Mouse (Mus musculus): ENCODE results near the gene Slc2a1.

Gene Slc2a1

GRCm38 (mm10) chr4:119108495-119109408 is at the start of gene Slc2a1:
Slc2a1 (plus strand) TSS chr4:119108711.
- DNase-seq (ENCODE audit: low spot score in 2 of 2) = peak; percentile 73 to 86

DNA sequence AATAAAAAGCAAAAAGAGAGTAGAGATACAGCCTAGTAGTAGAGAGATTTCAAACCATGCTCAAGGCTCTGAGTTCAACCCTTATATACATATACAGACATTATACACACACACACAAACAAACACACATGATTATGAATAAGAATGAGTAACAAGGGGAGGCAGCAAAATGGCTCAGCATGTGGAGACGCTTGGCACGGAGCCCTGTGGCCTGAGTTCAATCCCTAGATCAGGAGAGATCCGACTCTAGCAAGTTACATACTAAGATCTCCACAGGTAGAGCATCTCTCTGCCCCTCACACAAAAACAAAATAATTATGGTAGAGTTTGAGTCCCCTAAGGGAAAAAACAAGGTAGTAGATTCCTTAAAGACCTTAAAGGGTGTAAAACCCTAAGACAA is 41.7 kb upstream of the Slc2a1 start:
- DNase-seq (ENCODE audit: low spot score in 2 of 2) = no peak

DNA sequence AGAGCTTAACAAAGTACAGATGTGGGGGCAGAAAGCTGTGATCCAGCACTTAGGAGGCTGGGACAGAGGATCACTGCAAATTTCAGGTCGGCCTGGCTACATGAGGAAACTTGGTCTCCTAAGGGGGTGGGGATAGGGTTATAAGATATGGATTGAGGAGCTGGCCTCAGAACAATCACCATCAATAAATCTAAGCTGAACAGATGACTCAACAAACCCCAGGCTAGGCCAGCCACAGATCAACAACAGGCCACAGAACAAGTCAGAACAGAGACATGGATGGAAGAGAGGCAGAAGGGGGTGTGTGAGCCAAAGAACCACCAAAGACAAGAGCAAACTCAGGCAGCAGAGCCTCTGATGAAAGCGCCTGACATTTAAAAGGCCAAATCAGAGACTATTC is 41.3 kb upstream of the Slc2a1 start:
- no peak for DNase-seq (ENCODE audit: low spot score in 2 of 2)

DNA sequence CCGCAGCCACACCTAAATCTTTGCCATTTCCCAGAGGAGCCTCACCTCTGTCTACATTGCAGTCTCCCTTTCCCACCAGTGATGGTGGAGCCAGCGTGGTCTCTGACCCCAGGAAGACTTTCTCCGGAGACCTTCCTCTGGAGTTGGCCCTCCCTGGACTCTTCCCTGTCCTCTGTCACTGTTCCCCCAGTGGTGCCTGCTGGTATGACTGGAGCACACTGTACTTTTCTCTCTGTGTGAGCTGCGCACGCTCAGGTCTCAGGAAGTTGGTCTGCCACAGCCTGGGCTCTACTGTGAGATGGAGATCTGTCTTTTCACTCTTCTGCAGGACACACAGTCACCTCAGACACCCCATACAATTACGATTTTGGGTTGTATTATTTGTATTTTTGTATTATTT is 39.6 kb upstream of the Slc2a1 start:
- DNase-seq (ENCODE audit: low spot score in 2 of 2) = no peak

GRCm38 (mm10) chr4:119070181-119070580 is 38.3 kb upstream of the Slc2a1 start:
- no peak for DNase-seq (ENCODE audit: low spot score in 2 of 2)

GRCm38 (mm10) chr4:119070959-119071647 is 37.4 kb upstream of the Slc2a1 start:
- no peak for DNase-seq (ENCODE audit: low spot score in 2 of 2)

DNA sequence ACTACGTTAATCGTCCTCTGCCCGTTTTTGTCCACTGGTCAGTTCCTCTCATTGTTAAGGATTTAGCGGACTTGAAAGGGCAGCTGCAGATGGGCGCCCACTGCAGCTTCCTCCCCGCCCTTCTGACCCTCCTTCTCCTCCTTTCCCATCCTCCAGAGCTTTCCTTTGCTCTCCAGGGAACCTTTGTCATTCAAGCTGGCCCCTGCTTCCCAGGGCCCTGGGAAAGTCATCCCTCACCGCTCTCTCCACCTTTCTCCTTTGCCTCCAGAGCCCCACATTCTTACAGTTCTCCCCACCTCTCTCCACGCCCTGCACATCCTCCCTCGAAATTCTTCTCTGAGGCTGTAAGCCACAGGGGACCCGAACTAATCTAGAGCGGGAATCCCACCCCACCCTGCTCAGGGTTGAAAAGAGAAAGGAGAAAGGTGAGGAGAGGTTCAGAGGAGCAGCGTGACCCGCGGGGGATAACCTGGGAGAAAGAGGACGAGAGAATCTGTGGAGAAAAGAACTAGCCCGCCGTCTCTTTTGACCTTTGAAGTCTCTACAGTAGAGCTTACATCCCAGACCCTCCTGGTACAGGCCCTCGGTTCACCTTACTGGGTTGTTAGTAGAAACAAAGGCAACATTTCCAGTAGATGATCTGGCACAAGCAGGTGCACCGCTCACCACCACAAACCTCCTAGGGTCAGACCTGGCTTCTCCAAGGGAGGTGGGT is 36.7 kb upstream of the Slc2a1 start:
- DNase-seq (ENCODE audit: low spot score in 2 of 2) = no peak

- no peak for DNase-seq (ENCODE audit: low spot score in 2 of 2)
Measured at GRCm38 (mm10) chr4:119072363-119072940, 36.1 kb upstream of the Slc2a1 start.

DNA sequence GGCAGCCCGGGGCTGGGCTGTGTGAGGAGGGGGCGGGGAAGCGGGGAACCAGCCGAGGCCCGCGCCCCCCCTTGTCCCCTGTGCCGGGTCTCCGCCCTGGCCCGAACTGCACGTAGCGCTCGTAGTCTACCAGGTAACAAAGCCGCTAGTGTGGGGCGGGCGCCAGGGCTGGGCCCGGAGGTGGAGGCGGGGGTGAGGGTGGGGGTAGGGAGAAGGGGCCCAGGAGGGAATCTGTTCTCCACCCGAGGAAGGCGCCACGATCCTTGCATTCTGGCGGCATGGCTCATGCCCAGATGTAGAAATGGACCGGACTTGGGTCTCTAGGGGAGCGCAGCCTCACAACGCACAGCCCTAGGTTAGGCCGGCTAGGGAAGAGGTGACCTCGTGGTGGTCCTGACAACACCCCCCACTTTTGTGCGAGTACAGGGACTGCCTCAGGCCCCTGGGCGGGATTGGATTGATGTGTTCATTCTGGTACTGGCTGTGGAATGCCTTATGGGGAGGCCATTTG is 35.5 kb upstream of the Slc2a1 start:
- no peak for DNase-seq (ENCODE audit: low spot score in 2 of 2)

- no peak for DNase-seq (ENCODE audit: low spot score in 2 of 2)
Measured at GRCm38 (mm10) chr4:119073626-119074025, 34.9 kb upstream of the Slc2a1 start.

DNA sequence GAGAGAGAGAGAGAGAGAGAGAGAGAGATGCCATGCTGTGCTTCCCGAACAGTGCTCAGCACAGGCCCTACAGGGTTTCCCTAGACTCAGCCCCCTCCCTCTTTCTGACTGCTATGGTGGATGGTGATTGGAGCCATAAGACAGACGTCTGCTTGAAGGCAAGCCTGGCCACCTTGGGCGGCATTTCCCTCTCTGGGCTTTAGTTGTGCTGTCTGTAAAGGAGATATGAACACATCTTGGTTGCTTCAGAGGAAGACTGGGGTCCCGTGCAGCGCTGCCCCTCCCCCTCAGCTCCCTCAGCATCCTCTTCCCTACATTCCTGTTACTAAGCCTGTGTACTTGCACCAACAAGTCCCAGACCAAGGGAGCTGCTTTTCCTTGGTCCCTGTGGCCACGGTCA is 33.9 kb upstream of the Slc2a1 start:
- no peak for DNase-seq (ENCODE audit: low spot score in 2 of 2)

DNA sequence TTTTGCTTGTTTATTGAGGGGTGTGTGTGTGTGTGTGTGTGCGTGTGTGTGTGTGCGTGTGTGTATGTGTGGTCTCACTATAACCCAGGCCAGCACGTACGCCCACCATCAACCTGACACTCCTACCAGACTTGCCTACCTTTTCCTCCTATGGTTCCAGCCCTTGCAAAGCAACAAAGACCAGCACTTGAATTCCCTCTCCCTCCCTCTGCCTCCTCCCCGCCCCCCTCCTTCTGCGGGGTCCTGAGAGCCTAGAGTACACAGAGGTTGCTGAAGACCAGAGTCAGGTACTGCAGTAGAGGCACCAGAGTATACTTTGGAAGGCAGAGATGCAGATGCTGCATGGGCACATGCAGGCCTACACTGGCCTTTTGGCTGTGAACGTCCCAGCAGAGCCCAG is 33.2 kb upstream of the Slc2a1 start:
- no peak for DNase-seq (ENCODE audit: low spot score in 2 of 2)

DNA sequence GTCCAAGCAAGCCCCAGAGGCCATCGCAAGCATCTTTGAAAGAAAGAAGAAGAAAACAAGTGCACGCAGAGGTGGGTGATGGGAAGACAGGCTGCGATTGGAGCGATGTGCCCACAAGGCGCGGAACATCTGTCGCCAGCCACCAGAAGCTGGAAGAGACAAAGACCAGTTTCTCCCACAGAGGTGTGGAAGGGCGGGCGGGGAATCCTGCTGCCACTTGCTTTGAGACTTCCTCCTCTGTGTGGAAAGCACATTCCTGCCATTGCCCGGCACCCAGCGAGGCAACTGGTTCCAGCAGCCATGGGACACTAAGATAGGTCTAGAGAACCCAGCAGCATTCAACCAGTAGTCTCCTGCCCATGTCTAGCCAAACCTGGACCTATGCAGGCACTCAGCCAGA is 32.2 kb upstream of the Slc2a1 start:
- no peak for DNase-seq (ENCODE audit: low spot score in 2 of 2)

GRCm38 (mm10) chr4:119077084-119077682 is 31.3 kb upstream of the Slc2a1 start:
- peak in 1 of 2 experiments; percentile 69 for DNase-seq (ENCODE audit: low spot score in 2 of 2)

- DNase-seq (ENCODE audit: low spot score in 2 of 2) = no peak
Measured at GRCm38 (mm10) chr4:119079928-119080327, 28.6 kb upstream of the Slc2a1 start.

DNA sequence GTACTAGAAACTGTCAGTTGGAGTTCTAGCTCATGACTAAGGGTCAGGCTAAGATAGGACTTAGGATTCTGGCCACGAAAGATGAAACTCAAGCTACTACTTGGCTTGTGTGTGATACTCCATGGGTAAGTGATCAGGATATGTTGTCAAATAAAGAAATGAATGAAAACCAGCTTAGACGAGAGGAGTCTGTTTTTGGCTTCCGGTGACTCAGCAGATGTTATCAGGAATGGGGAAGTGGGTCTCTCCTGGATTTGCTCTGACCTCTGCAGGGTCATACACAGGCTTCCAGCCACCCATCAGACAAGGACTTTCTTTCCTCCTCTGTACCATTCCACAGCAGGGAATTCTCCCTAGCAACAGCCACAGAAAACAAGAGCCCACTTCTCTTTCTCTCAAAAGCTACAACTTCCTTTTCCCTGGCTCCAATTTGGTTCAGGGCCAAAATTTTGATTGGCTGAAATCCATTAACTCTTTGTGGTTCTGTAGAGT is 25.7 kb upstream of the Slc2a1 start:
- DNase-seq (ENCODE audit: low spot score in 2 of 2) = no peak

DNA sequence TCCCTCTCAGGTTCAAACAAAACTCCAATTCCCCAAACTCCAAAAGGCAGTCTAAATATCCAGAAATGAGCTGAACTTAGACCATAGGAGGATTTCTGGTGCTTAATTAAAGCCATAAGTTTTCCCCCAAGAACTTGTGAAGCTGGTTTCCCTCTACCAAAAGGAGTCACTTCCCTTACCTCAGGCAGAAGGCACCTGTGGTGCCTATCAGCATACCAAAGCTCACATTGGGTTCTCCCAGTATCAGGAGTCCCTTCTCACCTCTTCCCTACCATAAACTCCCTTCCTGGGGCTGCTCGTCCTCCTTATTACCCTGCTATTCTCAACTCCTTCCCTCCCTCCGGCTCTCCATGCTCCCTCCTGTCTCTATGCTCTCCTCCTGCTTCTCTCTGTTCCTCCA is 20.1 kb upstream of the Slc2a1 start:
- DNase-seq (ENCODE audit: low spot score in 2 of 2) = no peak

DNA sequence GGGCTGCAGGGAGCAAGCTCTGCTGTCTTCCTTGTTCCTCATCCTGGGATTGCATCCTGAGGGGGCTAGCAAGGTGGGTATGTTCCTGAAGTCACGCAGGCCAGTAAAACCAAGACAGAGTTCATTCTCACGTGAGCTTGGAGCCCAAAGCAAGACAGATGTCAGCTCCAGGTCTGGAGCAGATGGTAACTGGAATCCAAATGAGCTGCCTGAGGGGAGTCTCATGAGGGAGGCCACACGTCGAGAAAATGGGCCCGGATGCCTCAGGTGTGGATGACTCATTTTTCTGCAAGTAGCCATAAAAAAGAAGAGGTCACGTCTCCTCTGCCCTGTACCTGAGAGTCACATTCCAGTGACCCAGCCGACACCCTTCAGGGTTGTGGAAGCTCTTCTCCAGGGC is 14.6 kb upstream of the Slc2a1 start:
- no peak for DNase-seq (ENCODE audit: low spot score in 2 of 2)

DNA sequence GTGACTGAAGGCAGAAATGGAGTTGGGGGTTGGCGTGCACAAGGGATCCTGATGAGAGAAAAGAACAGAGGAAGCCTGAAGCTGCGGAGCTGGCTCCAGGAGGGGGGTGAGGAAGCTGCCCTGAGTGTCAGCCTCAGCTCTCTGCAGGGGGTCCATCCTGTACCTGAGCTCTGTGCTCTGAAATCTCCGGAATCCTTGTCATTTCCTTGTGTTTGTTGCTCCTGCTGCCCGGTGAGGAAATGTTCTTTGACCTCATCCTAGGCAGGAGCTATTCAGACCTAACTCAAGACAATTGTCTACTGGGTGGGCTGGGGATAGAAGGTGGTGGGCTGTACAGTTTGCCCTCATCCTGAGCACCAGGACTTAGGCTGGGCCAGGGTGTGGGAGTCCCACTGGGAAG is 13.5 kb upstream of the Slc2a1 start:
- DNase-seq (ENCODE audit: low spot score in 2 of 2) = no peak

- no peak for DNase-seq (ENCODE audit: low spot score in 2 of 2)
Measured at GRCm38 (mm10) chr4:119096401-119096800, 12.1 kb upstream of the Slc2a1 start.

GRCm38 (mm10) chr4:119097421-119097820 is 11.1 kb upstream of the Slc2a1 start:
- DNase-seq (ENCODE audit: low spot score in 2 of 2) = no peak
